In genomic region chr5:67340811-67341210, GRCm38 (mm10) we compare ENCODE assay signal across 24 mouse cellular contexts.
"Had no signal": no experiment of that assay in that cellular context is flagged by ENCODE, and none has a peak within 500 bp of the region (broad histone marks: within the 10 kb centered on the region; RNA-seq: fewer than 3 reads in every experiment).

No protein-coding gene starts in this region.

- H3K9ac ChIP-seq: heart, embryonic 13.5 days; heart, embryonic 15.5 days; hindbrain, embryonic 13.5 days; hindbrain, embryonic 15.5 days; kidney, embryonic 15.5 days; limb, embryonic 13.5 days; limb, embryonic 15.5 days; liver, embryonic 12.5 days had no signal

- H3K9me3 ChIP-seq: heart, embryonic 13.5 days; heart, embryonic 15.5 days; hindbrain, embryonic 13.5 days; hindbrain, embryonic 15.5 days; kidney, embryonic 15.5 days; limb, embryonic 13.5 days; limb, embryonic 15.5 days; liver, embryonic 12.5 days had no signal

- H3K4me3 ChIP-seq: heart, adult 2 months; heart, embryonic 13.5 days; heart, embryonic 15.5 days; hindbrain, embryonic 13.5 days; hindbrain, embryonic 15.5 days; kidney, embryonic 15.5 days; limb, embryonic 13.5 days; limb, embryonic 15.5 days; liver, embryonic 12.5 days had no signal

- H3K4me1 ChIP-seq: heart, embryonic 13.5 days; heart, embryonic 15.5 days; hindbrain, embryonic 13.5 days; hindbrain, embryonic 15.5 days; kidney, embryonic 15.5 days; limb, embryonic 13.5 days; limb, embryonic 15.5 days; liver, embryonic 12.5 days had no signal

- H3K27ac ChIP-seq: heart, adult 2 months; heart, embryonic 13.5 days; heart, embryonic 15.5 days; hindbrain, embryonic 13.5 days; hindbrain, embryonic 15.5 days; hindbrain, postnatal 0 days; kidney, embryonic 15.5 days; kidney, postnatal 0 days; limb, embryonic 13.5 days; limb, embryonic 15.5 days; liver, embryonic 12.5 days had no signal

- DNase-seq: gastrocnemius, postnatal 14 days; gastrocnemius, postnatal 36 days; heart, adult 11 months; heart, adult 2 months; heart, postnatal 14 days; heart, postnatal 36 days; kidney, adult 11 months; kidney, adult 2 months; kidney, adult 9 months; kidney, postnatal 14 days; kidney, postnatal 36 days; layer of hippocampus, adult 9-11 months; layer of hippocampus, postnatal 36 days; left cerebral cortex, postnatal 4 days had no signal

- H3K27me3 ChIP-seq: heart, embryonic 13.5 days; heart, embryonic 15.5 days; hindbrain, embryonic 13.5 days; hindbrain, embryonic 15.5 days; kidney, embryonic 15.5 days; limb, embryonic 13.5 days; limb, embryonic 15.5 days; liver, embryonic 12.5 days had no signal
